Mouse (Mus musculus): ENCODE results near the gene Sgsm3.

DNA sequence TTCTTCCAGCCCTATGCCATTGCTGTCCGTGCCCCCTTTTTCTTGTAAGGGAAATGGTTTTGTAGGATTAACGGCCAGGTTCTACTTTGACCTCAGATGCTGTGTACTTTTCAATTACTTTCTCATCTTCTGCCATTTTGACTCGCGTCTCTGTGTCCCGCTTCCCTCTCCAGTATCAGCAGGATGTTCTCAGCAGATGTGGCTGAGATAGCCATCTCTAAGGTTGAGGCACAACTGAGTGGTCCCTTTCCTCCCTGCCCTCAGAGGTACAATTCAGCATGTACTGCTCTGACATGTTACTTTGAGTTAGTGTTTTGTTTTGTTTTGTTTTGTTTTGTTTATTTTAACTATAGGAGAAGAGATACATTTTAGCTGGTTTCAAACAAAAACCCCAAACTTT is 42.7 kb upstream of the Sgsm3 start:
- no peak for TF ChIP-seq POLR2A (IDR thresholded peaks at IDR 0.05; ENCODE audit: insufficient read length, low read depth)
- TF ChIP-seq TCF3 (IDR thresholded peaks at IDR 0.05; ENCODE audit: insufficient read length, low read depth) = no peak
- no peak for TF ChIP-seq REST (IDR thresholded peaks at IDR 0.05; ENCODE audit: insufficient read depth, insufficient read length)
- no peak for TF ChIP-seq POLR2AphosphoS2 (IDR thresholded peaks at IDR 0.05; ENCODE audit: insufficient read length, low read depth)

Data from myocyte (in vitro differentiated cells).